Mouse (Mus musculus): ENCODE measurements around the gene Gtpbp3.

GRCm38 (mm10) chr8:71478943-71479342, 9.0 kb upstream of the Gtpbp3 start:
- TF ChIP-seq POLR2A (IDR thresholded peaks at IDR 0.05; ENCODE audit: low read depth, low read length) (no peak), CTCF (IDR thresholded peaks at IDR 0.05; ENCODE audit: borderline replicate concordance, insufficient read depth, low read length) (no peak)
